Mouse (Mus musculus) gastrocnemius, postnatal 4 days (tissue): Measurements from ENCODE around the gene Tmem209. TPM values are rescaled to one million over a fixed set of nuclear protein-coding genes. Genes with fewer than 3 reads are reported as not detected.
A peak's percentile ranks its signal among the peaks of the same experiment; 100 is the strongest.

ENCODE experiments used
- DNase-seq, 2 experiments: peaks; one replicate each; pipeline ENCODE4 v3.0.0; 2021 to 2022; ENCODE audit warnings: low spot score in 2 of 2, mixed read lengths in 2 of 2
- long read RNA-seq, 2 experiments: library from polyadenylated mRNA; stranded (forward); transcript quantifications; one replicate each; pipeline ENCODE4 v2.0.0; 2021
- total RNA-seq, 2 experiments: library from RNA; stranded (reverse); gene quantifications; 2 replicates each; pipeline ENCODE4 v1.2.3; 2021

Gene Tmem209
- total RNA-seq = 10 to 100 TPM; 15.7 to 16.4 TPM
- long read RNA-seq, experiment 1, partial matches to known transcripts = 0 of 6 reads
- long read RNA-seq, experiment 1, other reads (novel, unspliced or antisense) = 2 of 6 reads
- long read RNA-seq, experiment 2, transcript Tmem209-204 (15 exons, 3,485 nt) = major isoform, 9 of 19 reads
- long read RNA-seq, experiment 2, partial matches to known transcripts = 4 of 19 reads
- long read RNA-seq, experiment 2, other reads (novel, unspliced or antisense) = 5 of 19 reads

DNA sequence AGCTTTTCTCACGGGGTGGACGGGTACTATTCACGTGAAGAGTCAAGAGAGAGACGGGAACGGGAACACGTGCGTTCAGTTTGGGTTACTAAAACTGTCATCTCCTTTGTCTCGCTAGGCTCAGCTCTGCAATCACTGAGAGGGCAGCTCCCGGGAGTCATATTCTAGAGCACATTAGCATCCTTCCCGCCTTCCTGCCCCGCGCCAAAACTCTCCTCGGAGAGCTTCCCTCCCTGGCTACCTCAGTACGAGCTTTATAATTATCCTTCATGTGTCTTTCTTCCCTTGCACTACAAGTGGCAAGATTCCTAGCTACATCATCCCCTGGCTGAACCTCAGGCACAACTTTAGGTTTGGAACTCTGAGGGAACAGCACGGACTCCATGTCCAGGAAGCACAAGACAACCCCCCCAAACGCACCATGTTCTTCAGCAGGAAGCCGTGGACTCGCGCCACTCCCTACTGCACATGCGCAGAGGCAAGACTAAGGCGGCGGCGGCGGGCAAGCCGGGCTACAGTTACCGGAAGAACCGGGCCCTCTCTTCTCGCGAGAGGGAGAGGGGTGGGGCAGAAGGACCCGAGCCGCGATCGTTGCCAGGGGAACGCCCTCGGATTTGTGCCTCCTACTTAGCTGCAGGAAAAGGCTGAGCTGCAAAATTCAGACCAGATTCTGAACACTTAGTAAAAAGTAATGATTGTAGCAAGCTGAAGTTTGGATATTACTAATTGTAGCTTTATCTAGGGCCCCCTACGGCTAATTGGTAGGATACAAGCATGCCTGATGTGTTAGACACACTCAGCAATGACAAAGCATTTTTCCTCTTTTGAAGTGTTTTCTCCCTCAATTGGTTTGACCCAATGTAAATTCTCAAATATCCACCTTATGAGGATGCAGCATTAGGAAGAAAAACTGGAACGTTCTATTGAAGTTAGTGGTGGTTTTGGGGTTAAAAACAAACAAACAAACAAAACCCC, at the start of gene Tmem209, which contains the start of gene Ssmem1:
Gene Tmem209, minus strand, starts transcription at position 519 of the 975 bp plus-strand sequence.
Gene Ssmem1, plus strand, starts transcription at position 585 of the 975 bp plus-strand sequence.
- DNase-seq = peak; percentile 99 to 100

DNA sequence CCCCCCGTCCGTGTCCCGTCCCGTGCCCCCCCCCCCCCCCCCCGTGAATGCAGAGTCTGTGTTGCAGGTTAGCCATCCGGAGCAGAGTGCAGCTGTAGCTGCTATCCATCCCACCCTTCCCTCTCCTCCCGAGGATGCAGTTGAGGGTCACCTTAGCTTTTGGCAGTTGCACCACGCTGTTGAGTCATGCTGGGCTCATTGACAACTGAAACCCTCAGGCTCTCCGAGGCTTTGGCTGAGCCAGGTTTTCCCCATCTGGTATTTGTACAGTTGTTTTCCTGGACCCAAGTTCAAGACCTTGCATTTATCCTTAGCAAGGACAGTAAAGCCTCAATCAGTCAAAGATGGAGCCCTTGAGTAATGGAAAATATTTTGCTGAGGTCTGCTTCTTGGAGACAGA, 46.5 kb upstream of the Tmem209 start:
- no peak for DNase-seq

DNA sequence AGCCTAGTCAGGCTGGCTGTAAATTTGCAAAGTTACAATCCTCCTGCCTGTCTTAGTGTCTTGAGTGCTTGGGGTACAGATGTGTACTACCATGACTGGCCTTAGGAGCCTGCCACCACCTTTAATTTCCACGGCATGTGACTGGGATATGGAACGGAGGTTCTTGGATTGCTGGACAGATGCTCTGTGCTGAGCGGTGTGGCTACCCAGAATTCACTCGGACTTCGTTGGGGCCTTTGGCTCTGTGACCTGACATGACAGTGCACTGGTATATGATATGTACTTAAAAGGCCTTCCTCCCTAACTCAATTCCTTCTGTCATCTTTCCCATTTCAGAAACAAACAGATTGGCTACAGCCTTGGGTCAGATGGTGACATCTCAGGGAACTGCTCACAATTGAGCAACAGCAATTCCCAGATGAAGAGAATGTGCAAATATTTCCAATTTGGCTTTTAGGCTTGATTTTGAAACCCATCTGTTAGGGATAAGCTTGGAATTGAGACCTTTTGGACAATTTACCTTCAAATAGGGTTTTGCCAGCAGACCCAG, 45.1 kb upstream of the Tmem209 start:
- DNase-seq = no peak

DNA sequence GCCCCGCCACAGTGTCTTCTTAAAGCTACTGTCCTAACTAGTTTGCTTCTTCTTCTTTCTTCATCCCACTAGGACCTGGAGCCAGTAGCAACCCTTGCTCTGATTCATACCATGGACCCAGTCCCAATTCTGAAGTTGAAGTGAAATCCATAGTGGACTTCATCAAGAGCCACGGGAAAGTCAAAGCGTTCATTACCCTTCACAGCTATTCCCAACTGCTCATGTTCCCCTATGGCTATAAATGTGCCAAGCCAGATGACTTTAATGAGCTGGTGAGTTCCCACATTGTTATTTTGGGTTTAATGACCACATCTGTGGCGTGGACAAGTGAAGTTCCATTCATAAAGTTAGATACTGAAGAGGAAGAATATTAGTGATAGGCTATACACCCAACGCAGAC, 44.5 kb upstream of the Tmem209 start:
- no peak for DNase-seq

DNA sequence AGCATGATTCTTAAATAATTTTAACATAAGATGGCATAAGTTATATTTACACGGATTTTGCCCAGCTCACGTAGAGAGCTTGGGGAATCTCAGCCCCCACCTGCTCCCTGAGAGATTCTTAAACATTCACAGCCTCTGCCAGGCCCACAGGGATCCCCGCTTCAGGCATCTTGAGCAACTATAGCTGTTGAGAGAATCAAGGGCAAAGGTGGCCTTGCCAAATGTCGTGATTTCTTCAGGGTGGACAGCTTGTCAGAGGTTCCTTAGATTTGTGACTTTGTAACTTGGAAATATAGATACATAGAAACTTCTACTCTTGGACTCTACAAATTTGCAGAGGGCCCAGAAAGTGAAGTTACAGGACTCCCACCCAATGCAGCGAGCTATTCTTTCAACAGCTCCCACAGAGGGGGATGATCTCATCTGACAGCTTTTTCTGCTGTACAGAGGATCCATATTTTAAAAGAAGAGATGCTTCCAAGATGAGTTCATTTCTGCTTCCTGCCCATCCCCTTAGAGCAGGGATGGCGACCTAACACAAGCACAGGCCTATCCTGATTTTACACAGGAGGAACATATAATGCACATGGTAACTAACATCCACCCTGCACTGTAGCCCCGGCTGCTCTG, 43.9 kb upstream of the Tmem209 start:
- no peak for DNase-seq

DNA sequence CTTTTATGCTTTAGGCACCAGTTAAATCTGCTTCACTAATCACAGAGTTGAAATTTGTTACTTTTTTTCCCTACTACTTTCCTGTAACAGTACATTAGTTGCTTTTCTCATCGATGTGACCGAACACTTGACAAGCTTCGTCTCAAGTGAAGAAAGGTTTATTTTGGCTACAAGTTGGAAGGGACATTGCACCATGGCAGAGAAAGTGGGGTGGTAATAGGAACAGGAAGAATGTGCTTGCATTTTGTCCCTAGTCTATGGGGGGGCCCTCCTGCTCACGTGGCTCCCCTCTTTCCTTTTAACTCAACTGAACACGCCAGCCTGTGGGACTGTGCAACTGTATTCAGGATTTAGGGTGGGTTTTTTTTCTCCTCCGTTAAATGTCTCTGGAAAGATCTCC, 43.0 kb upstream of the Tmem209 start:
- no peak for DNase-seq

DNA sequence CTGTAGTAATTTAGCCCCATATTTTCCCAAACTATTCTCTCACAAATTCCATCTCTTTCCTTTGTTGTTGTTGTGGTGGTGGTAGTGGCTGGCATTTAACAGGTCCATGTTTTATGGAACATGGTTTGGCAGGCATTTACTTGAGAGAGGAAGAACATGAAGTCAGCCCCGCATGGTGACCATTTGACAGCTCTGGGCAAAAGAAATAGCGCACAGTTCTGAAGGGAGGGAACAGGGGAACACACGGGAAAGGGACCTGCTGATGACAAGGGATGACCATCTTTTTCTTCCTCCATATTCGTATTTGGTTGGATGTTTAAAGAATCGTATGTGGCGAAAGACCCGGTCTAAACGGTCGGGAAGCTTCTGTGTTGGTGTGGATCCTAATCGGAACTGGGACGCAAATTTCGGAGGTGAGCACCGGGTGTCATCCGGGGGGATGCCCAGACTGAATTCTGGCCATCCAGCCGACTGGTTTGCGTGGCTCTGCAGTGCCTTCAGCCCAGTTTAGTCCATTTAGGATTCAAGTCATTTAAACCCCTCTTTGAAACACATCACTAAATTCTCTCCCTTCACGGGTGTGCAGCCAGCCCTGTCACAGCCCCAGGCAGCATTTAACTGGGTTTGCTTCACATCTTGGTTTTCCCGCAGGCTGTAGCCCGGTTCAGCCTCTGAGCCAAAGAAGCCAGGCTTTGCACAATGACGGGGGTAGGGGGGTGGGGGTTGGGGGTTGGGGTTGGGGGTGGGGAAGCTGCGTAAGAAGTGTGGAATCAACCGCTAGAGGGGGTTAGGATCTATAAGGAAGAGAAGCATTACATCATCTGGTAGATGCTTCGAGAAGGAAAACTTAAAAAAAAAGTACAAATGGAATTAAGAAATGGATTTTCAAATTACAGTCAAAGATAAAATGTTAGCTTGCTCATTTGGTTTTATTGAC, 42.3 kb upstream of the Tmem209 start:
- no peak for DNase-seq

DNA sequence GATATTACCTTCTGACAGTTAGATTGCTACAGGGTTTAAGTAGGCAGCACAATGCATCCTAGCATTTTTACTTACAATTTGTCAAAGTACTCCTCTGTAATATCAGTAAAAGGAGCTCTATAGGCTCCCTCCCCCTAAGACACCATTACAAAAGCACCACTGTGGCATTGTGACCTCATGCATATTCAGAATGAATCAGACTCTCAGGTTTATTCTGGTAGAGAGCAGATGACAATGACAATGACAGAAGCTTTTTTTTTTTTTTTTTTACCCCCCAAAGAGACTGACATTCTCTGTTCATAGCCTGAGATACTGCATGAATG, 41.6 kb upstream of the Tmem209 start:
- DNase-seq = no peak

DNA sequence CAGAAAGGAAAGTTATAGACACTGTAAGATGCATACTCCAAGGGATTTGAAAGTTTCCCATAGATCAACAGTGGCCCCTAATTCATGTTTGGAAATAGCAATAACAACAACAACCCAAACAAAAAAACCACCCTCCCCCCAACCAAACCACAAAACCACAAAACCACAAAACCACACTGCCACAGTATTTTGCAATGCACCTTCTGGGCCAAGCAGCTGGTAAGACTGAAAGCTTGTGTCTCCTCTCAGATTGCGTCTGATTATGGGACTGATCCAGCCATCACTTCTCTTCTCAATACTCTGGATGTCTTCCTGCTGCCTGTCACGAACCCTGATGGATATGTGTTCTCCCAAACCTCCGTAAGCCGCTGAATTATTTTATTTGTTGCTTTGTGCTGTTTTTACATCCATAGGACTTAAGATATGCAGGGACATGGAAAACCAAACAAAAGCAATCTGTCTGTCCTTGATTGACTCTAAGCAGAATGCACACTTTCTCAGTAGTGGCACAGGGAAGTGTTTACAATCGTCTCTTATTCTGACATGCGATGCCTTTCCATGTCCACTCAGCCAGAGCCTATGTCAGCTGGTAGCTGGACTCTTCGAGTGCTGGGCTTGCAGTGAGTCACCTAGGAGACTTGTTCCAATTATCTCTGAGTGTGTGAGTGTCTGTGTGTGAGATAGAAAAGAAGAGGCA, 41.1 kb upstream of the Tmem209 start:
- no peak for DNase-seq

DNA sequence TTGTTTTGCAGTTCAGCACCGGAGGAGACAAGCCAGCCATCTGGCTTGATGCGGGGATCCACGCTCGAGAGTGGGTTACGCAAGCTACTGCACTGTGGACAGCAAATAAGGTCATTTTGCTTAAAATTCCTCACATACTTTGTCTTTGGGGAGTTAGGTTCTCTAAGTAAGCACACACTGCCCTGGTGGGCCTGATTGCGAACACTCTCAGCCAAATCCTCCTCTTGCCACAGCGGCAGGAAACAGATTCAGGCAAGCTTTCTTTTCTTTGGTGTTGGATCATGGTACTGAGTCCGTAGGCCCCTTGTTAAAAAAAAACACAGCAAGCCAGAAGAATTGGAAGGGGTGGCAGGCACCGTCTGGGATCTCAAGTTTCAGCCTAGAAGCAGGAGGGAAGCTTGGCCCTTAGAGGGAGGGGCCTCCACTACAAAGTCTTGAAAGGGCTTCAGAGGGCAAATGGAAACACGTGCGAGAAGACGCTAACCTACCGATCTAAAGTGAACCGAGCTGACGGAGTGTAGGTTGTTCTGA, 39.7 kb upstream of the Tmem209 start:
- peak in 1 of 2 experiments; percentile 31 for DNase-seq

DNA sequence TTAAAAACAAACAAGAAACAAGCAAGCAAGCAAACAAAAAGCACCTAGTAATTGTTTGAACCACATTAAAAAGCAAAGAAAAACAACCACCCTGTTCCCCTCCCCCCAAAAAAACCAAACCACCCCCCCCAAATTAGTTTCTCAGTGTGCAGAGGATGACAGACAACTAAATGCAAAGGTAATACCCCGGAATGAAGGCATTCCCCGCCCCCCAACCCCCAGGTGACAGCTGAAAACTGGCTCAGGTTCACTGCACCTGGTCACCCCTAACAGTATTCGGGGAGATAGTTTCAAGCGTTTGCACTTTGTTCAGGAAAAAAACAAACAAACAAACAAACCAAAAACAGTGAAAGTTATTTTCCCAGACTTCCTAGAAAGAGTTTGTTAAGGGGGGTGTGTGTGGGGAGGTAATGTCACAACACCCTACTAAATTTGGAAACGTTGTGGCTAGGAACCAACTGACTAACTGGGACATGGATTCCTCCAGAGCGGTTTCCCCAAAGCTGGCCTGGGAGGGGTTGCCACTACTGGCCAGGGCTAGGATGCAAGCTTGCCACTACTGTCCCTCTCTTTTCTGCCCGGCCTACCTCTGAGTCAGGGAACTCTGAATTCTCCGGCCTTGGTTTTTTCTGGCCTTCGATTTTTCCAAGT, 38.2 kb upstream of the Tmem209 start:
- DNase-seq = peak in 1 of 2 experiments; percentile 48

DNA sequence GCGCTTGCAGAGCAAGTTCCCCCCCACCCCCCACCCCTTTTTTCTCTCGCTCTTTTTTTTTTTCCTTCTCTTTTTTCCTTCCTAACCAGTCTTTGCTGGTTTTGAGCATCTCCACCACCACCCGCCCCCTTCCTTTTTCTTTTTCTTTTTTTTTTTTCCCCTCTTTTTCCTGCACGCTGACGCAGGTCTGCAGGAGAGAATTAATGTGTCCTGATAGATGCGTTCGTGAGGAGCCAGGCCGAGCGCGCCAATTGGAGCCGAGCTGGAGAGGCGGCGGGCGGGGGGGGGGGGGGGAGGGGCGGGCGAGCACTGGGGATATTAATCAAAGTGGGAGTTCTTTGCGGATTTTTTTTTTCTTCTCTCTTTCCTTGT, 37.7 kb upstream of the Tmem209 start:
- DNase-seq = no peak

DNA sequence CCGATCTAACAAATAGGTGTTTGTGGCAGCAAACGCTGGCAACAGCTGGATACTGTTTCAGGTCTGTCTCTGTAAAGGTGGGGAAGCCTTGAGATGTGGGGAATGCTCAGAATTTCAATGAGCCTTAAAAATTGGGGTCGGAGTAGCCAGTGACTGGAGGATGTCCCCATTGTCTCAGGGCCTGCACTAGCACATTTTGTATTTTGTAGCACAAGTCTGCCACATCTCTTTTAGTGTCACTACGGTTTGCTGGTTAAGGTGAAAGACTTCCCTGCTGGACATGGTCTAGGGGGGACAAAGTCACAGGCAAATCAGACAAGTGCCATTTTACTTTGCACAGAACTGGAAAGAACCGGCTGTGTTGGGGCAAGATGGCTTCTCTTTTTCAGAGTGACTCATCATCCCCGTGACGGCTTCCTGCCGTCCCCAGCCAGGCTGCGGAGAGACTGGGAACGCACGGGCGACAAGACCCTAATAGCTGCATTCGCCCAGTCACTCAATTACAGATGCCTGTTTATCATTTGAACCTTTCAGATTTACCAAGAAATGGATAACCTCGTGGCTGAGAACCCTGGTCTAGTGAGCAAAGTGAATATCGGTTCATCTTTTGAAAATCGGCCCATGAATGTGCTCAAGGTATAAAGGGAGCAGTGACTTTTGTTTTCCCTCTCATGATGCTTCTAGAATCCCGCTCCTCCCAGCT, 37.1 kb upstream of the Tmem209 start:
- DNase-seq = peak in 1 of 2 experiments; percentile 40

DNA sequence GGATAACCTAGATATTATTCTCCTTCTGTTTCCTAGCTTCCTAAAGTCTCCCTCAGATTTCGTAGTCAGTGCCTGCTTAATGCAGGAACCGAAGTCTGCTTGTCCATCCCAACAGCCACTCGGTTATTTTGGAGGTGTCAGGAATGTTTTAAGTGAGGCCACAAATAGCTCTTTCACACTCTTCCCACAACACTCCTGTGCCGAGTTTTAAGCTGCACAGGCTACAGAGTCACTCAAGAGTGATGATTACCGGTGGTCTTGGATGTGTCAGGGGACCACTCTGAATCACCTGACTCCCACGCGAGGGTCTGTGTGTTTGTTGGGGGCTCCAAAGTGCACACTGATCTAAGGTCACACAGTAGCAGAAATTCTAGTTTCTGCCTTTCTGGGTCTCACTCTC, 36.1 kb upstream of the Tmem209 start:
- no peak for DNase-seq

DNA sequence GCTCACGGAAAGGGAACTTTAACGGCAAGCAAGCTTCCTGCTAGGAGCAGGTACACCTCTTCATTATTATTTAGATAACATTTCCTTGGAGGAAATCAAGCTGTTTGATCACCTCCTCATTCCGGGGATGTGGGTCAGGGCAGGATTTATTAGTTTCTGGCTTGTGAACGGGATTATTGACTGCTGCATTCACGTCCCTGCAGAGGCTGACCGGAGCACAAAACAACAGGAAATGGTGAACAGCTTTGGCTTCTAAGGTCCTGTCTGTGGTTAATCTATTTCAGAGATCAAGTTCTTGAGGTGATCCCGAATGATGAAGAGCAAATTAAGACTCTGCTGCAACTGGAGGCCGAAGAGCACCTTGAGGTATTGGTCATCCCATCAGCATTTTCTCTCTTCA, 34.3 kb upstream of the Tmem209 start:
- no peak for DNase-seq

DNA sequence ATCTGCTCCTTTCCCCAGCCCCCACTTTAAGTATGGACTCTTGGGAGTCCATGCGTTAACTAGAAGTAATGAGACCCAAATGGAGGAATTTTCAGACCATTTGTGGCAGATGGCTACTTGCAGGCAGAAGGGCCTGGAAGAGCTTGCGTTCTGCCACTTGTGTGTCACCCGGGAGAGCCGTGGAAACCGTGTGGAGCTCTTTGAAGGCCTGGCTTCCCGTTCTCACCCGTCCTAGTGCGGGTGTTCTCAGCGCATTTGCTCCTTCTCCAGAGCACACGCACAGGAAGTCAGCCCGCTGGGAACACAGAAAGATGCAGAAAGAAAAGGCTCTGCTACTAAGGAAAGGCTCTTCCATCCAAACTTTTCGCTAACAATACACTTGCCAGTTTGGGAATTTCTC, 33.5 kb upstream of the Tmem209 start:
- no peak for DNase-seq

DNA sequence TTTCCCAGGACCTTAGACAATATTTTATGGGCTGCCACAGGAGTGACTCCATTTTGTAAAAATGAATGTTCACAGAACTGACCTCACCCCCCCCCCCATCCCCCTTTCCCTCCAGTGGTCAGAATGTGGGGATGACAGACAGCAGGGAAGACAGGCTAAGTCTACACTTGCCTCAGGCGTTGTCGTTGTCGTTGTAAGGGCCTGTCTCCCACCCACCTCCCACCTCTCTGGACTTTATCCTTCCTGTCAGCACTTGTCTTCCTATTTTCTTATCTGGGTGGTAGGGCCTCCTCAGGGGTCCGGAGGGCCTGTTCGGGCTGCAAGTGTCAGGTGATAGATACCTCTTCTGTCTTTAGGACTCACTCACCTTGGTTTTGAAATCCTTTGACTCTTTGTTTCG, 32.7 kb upstream of the Tmem209 start:
- no peak for DNase-seq

DNA sequence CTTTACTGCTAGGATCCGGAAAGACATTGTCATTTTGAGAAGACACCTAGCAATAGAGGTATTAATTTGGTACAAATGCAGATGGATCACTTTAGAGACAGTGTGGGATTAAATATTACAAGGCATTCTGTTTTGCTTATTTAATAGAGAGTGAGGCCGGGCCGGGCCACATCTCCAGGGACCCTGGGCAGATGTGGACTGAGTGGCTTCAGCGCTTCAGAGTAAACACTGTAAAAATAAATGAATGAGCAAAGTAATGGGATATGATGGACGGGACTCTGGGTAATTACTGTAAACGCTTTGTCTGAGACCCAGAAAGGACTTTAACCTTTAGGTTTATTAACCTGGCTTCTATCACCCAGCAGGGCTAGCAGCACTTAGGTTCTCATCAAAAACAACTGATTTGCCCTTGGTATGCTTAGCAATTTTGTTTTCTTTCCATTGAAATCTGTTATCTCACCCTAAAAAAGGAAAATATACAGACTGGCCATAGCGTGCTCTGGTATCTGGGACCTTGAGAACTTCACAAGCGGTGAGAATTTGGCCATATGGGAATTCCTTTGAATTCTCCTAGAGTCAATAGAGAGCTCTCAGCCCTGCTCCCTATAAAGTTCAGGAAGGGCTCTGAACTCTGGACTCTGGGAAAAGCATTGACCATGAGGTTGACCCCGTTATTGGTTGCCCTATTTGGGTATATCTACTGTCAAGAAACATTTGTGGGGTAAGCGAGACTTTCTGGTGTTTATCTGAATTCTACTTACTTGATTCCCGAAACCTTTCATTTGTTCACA, 31.6 kb upstream of the Tmem209 start, which contains the start of gene Cpa2:
Gene Cpa2, plus strand, starts transcription at position 574 of the 791 bp plus-strand sequence.
- DNase-seq = no peak
